Mouse (Mus musculus): ENCODE results near the gene Ccm2. TPM values are rescaled to one million over a fixed set of nuclear protein-coding genes. Genes with fewer than 3 reads are reported as not detected.
A peak's percentile ranks its signal among the peaks of the same experiment; 100 is the strongest.

Gene Ccm2
- polyA plus RNA-seq, 1 experiment: 22.5 TPM

DNA sequence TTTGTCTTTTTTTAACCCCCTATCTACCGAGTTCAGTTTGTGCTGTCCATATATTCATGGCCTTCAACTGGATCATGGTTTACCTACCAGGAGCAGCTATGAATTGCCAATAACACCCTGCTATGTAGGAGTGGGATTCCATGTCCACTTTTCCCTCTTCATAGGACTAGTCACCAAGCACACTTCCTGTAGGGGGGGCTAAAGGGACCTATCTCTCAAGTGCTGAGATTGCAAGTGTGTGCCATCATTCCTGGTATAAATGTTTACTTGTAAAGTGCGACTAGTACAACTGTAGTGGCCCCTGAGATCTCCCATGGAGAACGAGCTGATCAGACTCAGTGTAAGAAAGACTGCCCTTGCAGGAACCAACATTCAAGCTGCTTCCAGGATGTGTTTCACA lies 11.5 kb downstream of the Ccm2 start:
- TF ChIP-seq POLR2A (IDR thresholded peaks at IDR 0.05; ENCODE audit: control insufficient read depth, low read depth, low read length) (no peak), CTCF (IDR thresholded peaks at IDR 0.05; ENCODE audit: control insufficient read depth, insufficient read depth, insufficient replicate concordance, low read depth, low read length) (no peak)
- Histone ChIP-seq H3K27ac (ENCODE audit: control insufficient read depth, insufficient read depth, low read depth, low read length) (no peak overlapping the region), H3K4me3 (ENCODE audit: control insufficient read depth, low read depth, low read length) (no peak overlapping the region), H3K4me1 (ENCODE audit: control insufficient read depth, insufficient read depth, low read length) (peaks cover 4% of the 10 kb centered on the region), H3K27me3 (ENCODE audit: control insufficient read depth, insufficient read depth, low read length) (no peaks in the 10 kb centered on the region), H3K36me3 (ENCODE audit: control insufficient read depth, insufficient read depth, low read length) (no peaks in the 10 kb centered on the region)

DNA sequence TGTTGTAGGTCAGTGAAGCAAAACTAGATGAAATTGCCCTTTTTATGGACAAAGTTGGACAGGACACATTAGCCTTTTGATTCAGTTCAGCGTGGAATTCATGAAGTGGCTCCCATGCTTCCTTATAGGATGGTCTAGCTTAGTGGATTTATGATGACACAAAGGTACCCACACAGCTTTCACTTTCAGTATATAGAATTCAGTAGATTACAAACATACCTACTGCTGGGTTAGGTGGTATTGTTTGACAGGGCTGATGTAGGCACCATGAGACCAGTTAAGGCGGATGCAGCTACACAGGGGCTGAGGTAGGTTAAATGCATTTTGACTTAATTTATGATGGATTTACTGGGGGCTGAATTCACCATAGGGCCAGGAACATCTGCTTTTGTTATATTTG lies 13.3 kb downstream of the Ccm2 start:
- Histone ChIP-seq H3K36me3 (ENCODE audit: control insufficient read depth, insufficient read depth, low read length) (no peaks in the 10 kb centered on the region), H3K27me3 (ENCODE audit: control insufficient read depth, insufficient read depth, low read length) (no peaks in the 10 kb centered on the region), H3K27ac (ENCODE audit: control insufficient read depth, insufficient read depth, low read depth, low read length) (no peak overlapping the region), H3K4me3 (ENCODE audit: control insufficient read depth, low read depth, low read length) (no peak overlapping the region), H3K4me1 (ENCODE audit: control insufficient read depth, insufficient read depth, low read length) (peaks cover 4% of the 10 kb centered on the region)
- TF ChIP-seq POLR2A (IDR thresholded peaks at IDR 0.05; ENCODE audit: control insufficient read depth, low read depth, low read length) (no peak), CTCF (IDR thresholded peaks at IDR 0.05; ENCODE audit: control insufficient read depth, insufficient read depth, insufficient replicate concordance, low read depth, low read length) (no peak)

DNA sequence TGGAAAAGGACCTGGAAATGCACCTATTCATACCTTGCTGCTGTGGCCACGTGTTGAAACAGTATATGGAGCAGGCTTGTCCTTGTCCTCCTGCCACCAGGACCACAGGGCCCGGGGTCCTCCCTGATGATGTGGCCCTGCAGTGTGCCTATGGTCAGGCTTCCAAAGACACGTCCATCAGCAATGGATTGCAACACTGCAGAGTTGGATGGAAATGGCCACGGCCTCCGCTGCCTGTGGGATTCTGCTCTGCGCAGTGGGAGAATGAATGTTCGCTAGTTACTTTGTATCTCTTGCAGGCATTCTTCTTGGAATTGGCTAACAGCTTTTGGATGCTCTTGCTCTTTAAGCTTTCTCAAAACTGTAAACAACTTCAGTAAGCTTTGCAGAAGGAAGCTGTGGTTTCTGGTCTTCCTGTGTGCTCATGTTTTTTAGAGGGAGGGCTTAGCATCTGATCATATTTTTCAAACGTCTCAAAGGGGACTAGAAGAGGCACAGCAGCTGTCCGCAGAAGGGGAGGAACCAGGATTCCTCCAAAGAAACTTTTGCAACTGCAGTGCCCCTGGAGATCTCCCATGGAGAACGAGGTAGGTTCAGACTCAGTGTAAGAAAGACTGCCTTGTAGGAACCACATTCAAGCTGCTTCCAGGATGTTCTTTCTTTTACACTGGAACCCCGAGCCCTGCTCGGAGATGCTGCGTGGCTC lies 14.1 kb downstream of the Ccm2 start:
- Histone ChIP-seq H3K36me3 (ENCODE audit: control insufficient read depth, insufficient read depth, low read length) (no peaks in the 10 kb centered on the region), H3K27me3 (ENCODE audit: control insufficient read depth, insufficient read depth, low read length) (no peaks in the 10 kb centered on the region), H3K4me3 (ENCODE audit: control insufficient read depth, low read depth, low read length) (no peak overlapping the region), H3K27ac (ENCODE audit: control insufficient read depth, insufficient read depth, low read depth, low read length) (0 out of 2 replicates have a peak overlapping the region, but pooled peaks have one; percentile 35), H3K4me1 (ENCODE audit: control insufficient read depth, insufficient read depth, low read length) (peaks cover 4% of the 10 kb centered on the region)
- TF ChIP-seq CTCF (IDR thresholded peaks at IDR 0.05; ENCODE audit: control insufficient read depth, insufficient read depth, insufficient replicate concordance, low read depth, low read length): no peak
- no peak for TF ChIP-seq POLR2A (IDR thresholded peaks at IDR 0.05; ENCODE audit: control insufficient read depth, low read depth, low read length)

DNA sequence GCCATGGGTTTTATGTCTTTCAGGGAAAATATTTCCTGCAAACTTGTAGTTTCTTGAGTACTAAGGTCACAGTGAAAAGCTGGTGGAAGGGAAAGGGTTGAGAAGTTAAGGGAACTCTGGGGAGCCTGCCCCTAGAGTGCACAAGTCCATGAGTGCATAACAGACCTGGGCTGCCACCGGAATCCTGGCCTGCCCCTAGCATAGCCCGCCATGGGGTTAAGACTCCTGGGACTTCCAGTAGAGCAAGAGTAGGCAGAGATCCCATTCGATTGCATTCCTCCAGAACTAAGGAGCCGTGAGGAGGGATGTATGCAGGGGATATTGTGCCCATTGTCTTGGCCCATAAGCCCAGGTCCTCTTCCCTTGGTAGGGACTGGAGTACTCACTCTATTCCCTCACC lies 14.8 kb downstream of the Ccm2 start:
- TF ChIP-seq CTCF (IDR thresholded peaks at IDR 0.05; ENCODE audit: control insufficient read depth, insufficient read depth, insufficient replicate concordance, low read depth, low read length) (no peak), POLR2A (IDR thresholded peaks at IDR 0.05; ENCODE audit: control insufficient read depth, low read depth, low read length) (no peak)
- Histone ChIP-seq H3K27me3 (ENCODE audit: control insufficient read depth, insufficient read depth, low read length) (no peaks in the 10 kb centered on the region), H3K4me3 (ENCODE audit: control insufficient read depth, low read depth, low read length) (no peak overlapping the region), H3K4me1 (ENCODE audit: control insufficient read depth, insufficient read depth, low read length) (peaks cover 4% of the 10 kb centered on the region), H3K36me3 (ENCODE audit: control insufficient read depth, insufficient read depth, low read length) (no peaks in the 10 kb centered on the region), H3K27ac (ENCODE audit: control insufficient read depth, insufficient read depth, low read depth, low read length) (0 out of 2 replicates have a peak overlapping the region, but pooled peaks have one; percentile 35)

DNA sequence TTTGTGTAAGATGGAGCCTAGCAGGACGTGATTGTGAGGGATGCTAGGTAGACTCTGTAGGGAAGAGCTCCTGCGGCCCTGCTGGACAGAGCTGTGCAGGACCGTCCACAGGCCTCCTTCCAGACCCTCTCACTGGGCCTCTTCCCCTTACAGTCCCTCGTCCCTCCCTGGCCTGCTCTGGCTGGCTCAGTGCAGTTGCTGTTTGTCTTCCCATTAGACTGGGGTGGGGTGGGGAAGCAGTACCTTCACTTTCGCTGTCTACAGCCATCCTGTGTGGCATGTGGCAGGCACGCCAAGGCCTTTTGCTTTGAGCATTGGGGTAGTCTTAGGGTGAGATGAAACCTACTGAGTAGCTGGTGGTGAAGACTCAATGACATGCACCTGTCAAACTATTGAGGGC lies 15.7 kb downstream of the Ccm2 start:
- no peaks in the 10 kb centered on the region for H3K36me3 ChIP-seq (ENCODE audit: control insufficient read depth, insufficient read depth, low read length)
- no peak overlapping the region for H3K27ac ChIP-seq (ENCODE audit: control insufficient read depth, insufficient read depth, low read depth, low read length)
- no peak for TF ChIP-seq POLR2A (IDR thresholded peaks at IDR 0.05; ENCODE audit: control insufficient read depth, low read depth, low read length)
- TF ChIP-seq CTCF (IDR thresholded peaks at IDR 0.05; ENCODE audit: control insufficient read depth, insufficient read depth, insufficient replicate concordance, low read depth, low read length): no peak
- H3K27me3 ChIP-seq (ENCODE audit: control insufficient read depth, insufficient read depth, low read length): no peaks in the 10 kb centered on the region
- peaks cover 4% of the 10 kb centered on the region for H3K4me1 ChIP-seq (ENCODE audit: control insufficient read depth, insufficient read depth, low read length)
- H3K4me3 ChIP-seq (ENCODE audit: control insufficient read depth, low read depth, low read length): no peak overlapping the region

DNA sequence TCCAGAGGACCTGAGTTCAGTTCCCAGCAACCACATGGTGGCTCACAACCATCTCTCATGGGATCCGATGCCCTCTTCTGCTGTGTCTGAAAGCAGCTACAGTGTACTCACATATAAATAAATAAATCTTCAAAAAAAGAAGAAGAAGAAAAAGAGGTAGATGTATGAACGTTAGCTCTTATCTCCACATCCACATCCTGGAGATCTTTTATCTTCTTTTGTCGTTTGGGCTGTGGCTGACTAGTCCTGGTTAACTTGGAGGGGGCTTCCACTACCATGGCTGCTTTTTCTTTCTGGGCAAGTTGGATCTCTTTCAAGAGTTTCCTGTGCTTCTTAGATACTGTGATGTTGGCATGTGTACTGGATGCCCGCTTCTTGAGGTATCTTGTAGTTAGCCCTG lies 16.5 kb downstream of the Ccm2 start:
- H3K36me3 ChIP-seq (ENCODE audit: control insufficient read depth, insufficient read depth, low read length): no peaks in the 10 kb centered on the region
- H3K27ac ChIP-seq (ENCODE audit: control insufficient read depth, insufficient read depth, low read depth, low read length): no peak overlapping the region
- H3K27me3 ChIP-seq (ENCODE audit: control insufficient read depth, insufficient read depth, low read length): no peaks in the 10 kb centered on the region
- TF ChIP-seq CTCF (IDR thresholded peaks at IDR 0.05; ENCODE audit: control insufficient read depth, insufficient read depth, insufficient replicate concordance, low read depth, low read length) (no peak), POLR2A (IDR thresholded peaks at IDR 0.05; ENCODE audit: control insufficient read depth, low read depth, low read length) (no peak)
- H3K4me1 ChIP-seq (ENCODE audit: control insufficient read depth, insufficient read depth, low read length): peaks cover 4% of the 10 kb centered on the region
- H3K4me3 ChIP-seq (ENCODE audit: control insufficient read depth, low read depth, low read length): no peak overlapping the region

DNA sequence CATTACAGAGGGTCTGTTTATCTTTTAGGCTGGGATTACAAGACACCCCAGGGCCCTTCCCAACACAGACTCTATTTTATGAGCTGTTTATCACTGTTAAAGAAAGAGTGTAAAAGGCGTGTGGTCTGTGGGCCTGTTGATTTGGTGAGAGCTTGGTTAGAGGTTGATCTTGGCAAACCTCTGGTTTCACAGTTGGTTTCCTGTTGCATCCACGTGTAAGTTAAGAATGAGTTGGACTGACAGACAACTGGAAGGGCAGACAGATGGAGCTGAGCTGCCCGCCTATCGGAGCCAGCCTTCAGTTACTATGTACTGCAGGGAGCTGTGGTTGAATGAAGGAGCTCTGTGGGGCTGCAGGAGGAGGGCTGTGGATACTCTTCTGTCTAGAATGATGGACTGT lies 19.8 kb downstream of the Ccm2 start:
- Histone ChIP-seq H3K4me3 (ENCODE audit: control insufficient read depth, low read depth, low read length) (no peak overlapping the region), H3K36me3 (ENCODE audit: control insufficient read depth, insufficient read depth, low read length) (no peaks in the 10 kb centered on the region), H3K27me3 (ENCODE audit: control insufficient read depth, insufficient read depth, low read length) (no peaks in the 10 kb centered on the region), H3K4me1 (ENCODE audit: control insufficient read depth, insufficient read depth, low read length) (no peaks in the 10 kb centered on the region; the same call in 1 of the 2 replicates), H3K27ac (ENCODE audit: control insufficient read depth, insufficient read depth, low read depth, low read length) (no peak overlapping the region)
- no peak for TF ChIP-seq POLR2A (IDR thresholded peaks at IDR 0.05; ENCODE audit: control insufficient read depth, low read depth, low read length)
- no peak for TF ChIP-seq CTCF (IDR thresholded peaks at IDR 0.05; ENCODE audit: control insufficient read depth, insufficient read depth, insufficient replicate concordance, low read depth, low read length)
